Mouse (Mus musculus) erythroblast, adult 5-6 weeks (primary cell): ENCODE results near the gene Cebpg. TPM values are rescaled to one million over a fixed set of nuclear protein-coding genes. Genes with fewer than 3 reads are reported as not detected.

Experiments
- ATAC-seq: replicated peaks from 2 replicates; pipeline ENCODE4 v1.8.0; 2016; ENCODE audit warnings: moderate number of reproducible peaks, mild to moderate bottlenecking, moderate TSS enrichment, inconsistent platforms; ENCODE audit not compliant: poor library complexity, low FRiP score, severe bottlenecking
- total RNA-seq, 2 experiments: library from RNA; stranded (forward) in 1 of 2; stranded (reverse) in 1 of 2; fragments of 150-400 nt in 1 of 2; fragments of 200-764, 138-1000 nt in 1 of 2; gene quantifications; 2 replicates each; pipeline versions ENCODE4 v1.2.3 to v1.2.4; 2015 to 2017; ENCODE audit warnings: low replicate concordance in 2 of 2

Cebpg gene
- total RNA-seq, 2 experiments from 2014 or later, result 8.5 to 26.9 TPM

GRCm38 (mm10) chr7:35054977-35055618, 1.3 kb downstream of the Cebpg start:
- no peak for ATAC-seq

- ATAC-seq, result no peak
Measured at GRCm38 (mm10) chr7:35054286-35054685, 2.1 kb downstream of the Cebpg start.

DNA sequence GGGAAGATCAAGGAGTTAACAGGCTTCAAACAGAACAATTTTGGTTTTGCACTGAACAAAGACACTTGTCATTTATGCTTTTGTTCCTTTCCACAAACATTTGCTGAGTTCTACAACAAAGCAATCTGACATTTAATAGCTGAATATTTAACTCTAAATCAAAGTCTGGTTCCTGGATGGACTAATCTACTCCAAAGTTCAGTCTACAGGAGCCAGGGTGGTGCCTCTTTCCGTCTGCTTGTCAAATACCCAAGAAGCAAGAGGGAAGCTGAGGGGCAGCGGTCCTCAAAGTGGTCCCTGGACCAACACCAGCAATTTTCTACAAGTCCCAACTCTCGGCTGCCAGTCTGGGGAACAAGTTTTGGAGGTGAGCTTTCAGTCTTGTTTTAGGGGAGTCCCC, 3.2 kb downstream of the Cebpg start:
- ATAC-seq, result no peak

GRCm38 (mm10) chr7:35050540-35050939, 5.8 kb downstream of the Cebpg start:
- no peak for ATAC-seq

DNA sequence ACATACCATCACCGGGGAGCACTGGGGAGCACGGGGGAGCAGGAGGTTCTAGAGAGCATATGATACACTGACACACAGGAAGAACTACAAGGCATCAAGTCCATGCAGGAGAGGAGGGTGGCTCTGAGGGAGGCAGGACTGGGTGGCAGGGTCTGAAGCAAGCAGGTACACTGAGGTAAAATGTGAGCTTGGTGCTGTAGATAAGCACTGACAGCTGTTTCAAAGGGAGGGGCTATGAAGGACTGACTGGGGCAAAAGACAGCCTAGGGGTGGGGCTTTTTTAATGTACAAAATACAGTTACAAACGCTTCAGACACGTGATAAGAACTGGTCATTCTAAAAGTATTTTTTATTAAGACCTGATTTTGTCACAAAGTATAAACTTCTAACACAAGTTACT, 10.3 kb downstream of the Cebpg start:
- no peak for ATAC-seq

DNA sequence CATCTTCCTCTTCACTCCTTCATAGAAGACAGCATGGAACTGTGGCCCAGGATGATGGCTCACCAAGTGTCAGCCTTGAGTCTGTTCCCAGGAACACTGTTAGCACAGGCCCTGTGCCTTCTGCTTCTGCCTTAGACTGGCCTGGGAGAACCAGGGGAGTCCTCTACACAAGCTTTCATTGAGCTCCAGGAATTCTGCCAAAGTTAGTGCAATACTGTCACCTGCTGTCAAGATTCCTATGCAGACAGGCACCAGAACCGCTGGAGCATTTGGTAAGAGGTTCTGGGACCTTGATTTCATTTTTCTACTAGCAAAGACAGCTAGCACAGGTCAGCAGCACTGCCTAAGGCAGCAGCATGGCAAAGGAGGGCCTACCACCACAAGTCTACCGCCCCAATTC, 11.7 kb downstream of the Cebpg start:
- no peak for ATAC-seq

DNA sequence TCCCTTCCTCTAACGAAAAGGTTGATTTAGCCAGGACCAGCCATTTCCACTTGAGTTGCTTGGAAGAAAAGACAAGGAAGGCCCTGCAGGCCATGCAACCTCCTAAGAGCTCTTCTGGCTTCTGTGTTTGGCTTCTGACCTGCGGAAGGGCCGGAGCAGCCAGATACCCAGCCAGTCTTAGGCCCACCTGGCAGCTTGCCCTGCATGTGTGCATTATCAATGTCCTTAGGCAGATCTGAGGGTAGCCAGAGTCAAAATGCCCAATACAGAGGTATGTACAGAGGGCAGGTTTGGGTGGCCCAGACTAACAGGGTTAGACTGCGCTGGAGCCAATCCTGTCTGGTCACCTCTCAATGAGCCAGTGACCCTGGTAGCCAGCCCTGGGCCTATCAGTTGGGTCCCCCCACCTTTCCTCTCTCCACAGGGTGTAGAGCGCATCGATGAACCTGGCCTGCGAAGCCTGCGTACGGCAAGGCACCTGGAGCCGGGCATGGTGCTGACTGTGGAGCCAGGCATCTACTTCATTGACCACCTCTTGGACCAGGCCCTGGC, 13.0 kb downstream of the Cebpg start:
- no peak for ATAC-seq

DNA sequence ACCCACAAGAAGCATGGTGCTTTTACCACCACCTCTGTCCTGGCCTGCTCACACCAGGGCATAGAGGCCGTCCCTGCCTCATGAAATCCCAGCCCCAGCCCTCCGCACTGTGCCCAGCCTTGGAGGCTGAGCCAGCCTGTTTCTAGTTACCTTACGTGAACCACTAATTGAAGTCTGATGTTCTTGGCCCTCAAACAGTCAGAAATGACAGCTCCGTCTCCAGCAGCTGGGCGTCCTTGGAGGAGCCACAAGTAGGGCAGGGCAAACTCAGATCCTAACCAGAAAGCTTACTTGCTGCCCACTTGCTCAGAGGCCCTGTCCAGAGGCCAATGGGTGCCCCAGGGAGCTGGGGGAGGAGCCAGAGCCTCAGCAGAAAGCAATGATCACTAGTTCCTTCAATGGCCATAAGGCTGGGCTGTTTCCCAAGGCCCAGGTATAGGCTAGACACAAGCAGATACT, 13.6 kb downstream of the Cebpg start:
- no peak for ATAC-seq

GRCm38 (mm10) chr7:35042209-35042554, 14.2 kb downstream of the Cebpg start:
- ATAC-seq, result no peak

DNA sequence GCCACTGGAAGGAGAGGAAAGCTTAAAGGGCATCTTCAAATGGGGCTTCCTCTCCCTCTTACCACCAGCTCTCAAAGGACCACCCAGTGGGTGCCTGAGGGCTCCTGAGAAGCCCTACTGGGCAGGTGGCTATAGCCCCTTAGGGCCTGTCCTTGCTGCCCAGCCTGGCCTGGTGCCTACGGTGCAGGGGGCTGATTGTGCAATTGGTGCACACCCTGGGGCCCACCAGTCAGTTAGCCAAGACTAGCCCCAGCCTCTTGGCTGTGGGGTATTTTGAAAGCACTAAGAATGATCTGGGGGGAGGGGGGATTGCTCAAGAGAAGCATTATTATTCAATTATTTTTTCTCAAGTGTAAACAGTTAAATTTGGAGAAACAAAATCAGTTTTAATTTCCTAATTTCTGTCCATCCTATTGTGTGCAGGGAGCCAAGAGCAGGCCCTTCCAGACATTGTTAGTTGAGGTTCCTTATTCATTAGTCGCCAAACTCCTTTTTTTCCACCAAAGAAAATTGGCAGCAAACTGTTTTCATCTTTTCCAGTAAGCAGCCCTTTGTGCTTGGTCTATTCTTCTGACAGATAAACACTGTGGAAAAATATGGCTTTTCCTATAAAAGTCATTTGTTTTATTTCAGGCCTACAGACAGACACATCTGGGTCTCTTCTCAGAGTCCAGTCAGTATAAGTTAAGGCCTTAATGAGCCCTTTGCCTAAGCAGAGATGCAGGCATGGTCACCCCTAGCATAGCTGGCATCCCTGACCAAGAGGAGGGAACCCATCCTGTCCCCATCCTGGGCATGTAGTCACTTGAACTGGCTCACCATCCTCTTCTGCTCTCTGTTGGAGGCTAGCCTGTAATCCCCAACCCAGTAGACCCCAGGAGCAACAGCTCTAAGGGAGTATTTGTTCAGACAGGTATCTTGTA, 14.8 kb downstream of the Cebpg start:
- ATAC-seq, result no peak

GRCm38 (mm10) chr7:35040176-35040972, 16.0 kb downstream of the Cebpg start:
- no peak for ATAC-seq

GRCm38 (mm10) chr7:35037408-35037807, 19.0 kb downstream of the Cebpg start:
- ATAC-seq, result no peak

DNA sequence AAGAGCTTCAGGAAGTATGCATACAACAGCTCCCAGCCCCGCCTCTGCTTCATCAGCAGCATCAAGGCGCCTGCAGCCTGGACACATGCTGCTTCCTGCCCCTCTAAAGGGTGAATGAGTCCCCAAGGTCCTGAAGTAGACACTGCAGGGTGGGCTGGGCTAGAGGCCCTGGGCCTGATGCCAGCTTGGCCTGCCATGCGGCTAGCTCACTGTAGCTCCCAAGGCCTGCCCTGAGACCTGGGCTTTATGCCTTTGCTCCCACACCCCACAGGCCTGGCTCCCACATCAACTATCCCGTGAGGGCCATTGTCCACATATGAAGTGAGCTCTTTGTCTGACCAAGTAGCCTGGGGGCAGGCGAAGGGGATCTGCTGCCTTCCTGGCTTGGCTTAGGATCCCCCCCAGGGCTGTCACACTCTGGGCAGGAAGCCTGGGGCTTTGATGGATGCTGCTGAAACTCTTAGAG, 20.1 kb downstream of the Cebpg start:
- ATAC-seq, result no peak

DNA sequence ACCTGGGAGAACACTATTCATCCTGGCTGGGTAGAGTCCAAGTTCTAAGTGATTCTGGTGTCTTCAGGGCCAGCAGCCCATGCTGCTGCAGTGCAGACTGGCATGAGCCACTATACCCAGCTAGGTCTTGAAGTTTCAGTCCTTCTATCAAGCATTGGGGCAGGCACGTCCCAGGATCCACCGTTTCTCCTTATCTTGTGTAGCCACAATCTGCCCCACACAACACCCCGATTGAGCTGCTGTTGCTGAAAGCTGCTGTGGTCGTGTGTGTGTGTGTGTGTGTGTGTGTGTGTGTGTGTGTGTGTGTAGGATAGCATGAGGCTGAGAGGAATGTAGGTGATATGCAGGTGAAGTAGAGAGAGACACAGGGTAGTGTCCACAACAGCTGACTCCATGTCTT, 20.8 kb downstream of the Cebpg start:
- ATAC-seq, result no peak

DNA sequence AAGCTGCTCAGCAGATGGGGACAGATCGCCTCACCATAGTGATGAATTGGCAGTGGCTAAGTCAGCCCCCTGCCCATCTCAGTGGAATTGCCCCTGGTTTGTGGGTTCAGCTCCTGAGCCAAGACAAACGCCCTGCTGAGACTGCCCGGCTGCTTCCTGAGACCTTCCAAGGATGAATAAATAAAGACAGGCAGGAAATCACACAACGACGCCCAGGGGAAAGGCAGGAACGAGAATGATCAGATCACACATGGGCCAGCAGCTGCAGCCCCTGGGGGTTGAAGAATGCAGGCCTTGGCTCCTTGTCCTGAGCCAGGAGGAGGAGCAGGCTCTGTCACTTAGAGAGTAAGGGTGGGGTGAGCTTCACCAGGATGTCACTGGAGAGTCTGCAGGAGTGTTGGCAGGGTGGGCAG, 21.2 kb downstream of the Cebpg start:
- ATAC-seq, result no peak

DNA sequence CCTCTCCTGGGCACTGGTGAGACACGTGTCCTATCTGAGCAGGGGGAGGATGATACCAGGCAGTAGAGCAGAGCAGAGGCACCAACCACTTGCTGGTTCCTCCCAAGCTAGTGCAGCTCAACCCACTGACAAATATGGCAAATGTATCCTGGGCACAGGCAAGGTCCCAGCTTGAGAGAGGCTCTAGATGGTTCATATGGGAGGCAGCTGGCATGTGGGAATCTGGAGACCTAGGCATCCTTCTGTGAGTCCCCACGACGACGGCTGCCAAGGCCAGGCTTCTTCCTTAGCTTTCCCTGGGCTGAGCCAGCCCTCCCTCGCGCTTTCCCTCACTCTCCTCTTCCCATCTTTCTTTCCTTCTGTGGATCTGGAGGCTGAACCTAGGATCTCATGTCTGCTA, 25.8 kb downstream of the Cebpg start:
- ATAC-seq, result no peak

DNA sequence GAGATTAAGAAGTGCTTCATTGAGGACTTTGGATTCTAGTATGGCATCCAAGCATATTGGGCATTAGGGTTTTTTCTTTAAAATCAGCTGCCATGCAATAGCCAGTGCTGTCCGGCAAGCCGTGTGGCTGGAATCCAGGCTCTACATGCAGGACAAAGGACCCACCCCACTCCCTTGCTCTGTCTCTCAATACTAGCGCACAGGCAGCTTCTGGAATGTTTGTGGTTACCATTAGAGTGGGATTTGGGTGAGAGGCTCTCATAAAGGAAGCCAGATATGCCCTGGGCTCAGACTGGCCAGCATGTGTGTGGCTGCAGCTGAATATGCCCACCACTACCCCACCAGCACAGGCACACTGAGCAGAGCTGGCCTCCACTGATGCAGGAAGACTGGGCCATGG, 26.7 kb downstream of the Cebpg start:
- no peak for ATAC-seq

GRCm38 (mm10) chr7:35029228-35029627, 27.1 kb downstream of the Cebpg start:
- ATAC-seq, result no peak

GRCm38 (mm10) chr7:35028559-35028958, 27.8 kb downstream of the Cebpg start:
- no peak for ATAC-seq

GRCm38 (mm10) chr7:35027801-35028420, 28.5 kb downstream of the Cebpg start:
- ATAC-seq, result no peak
